Mouse (Mus musculus) frontal cortex, postnatal 36 days (tissue): Measurements from ENCODE around the gene Vmn2r24.
"Not testable (repeated sequence)": the region's sequence is repeated elsewhere in the genome, so short reads cannot be mapped to it uniquely, and the experiment has no call there.

Experiments
- DNase-seq, 2 experiments: peaks; one replicate each; pipeline ENCODE4 v3.0.0; 2022; ENCODE audit warnings: low spot score in 2 of 2

The Vmn2r24 gene

GRCm38 (mm10) chr6:123778579-123778978 lies at the start of gene Vmn2r24:
Gene Vmn2r24 (plus strand): TSS chr6:123778879.
- no peak for DNase-seq

- no peak for DNase-seq
Measured at GRCm38 (mm10) chr6:123770031-123770430, 8.6 kb upstream of the Vmn2r24 start.

- no peak for DNase-seq
Measured at GRCm38 (mm10) chr6:123784857-123785256, 6.2 kb downstream of the Vmn2r24 start.

- no peak for DNase-seq
Measured at GRCm38 (mm10) chr6:123793746-123794145, 15.1 kb downstream of the Vmn2r24 start.

- DNase-seq = not testable (repeated sequence)
Measured at GRCm38 (mm10) chr6:123810291-123810690, 31.6 kb downstream of the Vmn2r24 start.

- no peak for DNase-seq
Measured at GRCm38 (mm10) chr6:123819951-123820350, 41.3 kb downstream of the Vmn2r24 start.

GRCm38 (mm10) chr6:123853363-123853762 lies 74.7 kb downstream of the Vmn2r24 start, which contains the start of gene Vmn2r25:
Gene Vmn2r25 (minus strand): TSS chr6:123853463.
- not testable (repeated sequence) for DNase-seq
